Mouse (Mus musculus) liver, embryonic 14.5 days (tissue): ENCODE results near the gene Col19a1.

Source experiments
- CTCF ChIP-seq: IDR thresholded peaks from 2 replicates; pipeline ENCODE4 v1.5.1; 2016; ENCODE audit warnings: antibody characterized with exemption, low read depth, control low read depth
- EP300 ChIP-seq: IDR thresholded peaks from 2 replicates; pipeline ENCODE4 v1.6.1; 2016; ENCODE audit warnings: antibody characterized with exemption, low read depth

DNA sequence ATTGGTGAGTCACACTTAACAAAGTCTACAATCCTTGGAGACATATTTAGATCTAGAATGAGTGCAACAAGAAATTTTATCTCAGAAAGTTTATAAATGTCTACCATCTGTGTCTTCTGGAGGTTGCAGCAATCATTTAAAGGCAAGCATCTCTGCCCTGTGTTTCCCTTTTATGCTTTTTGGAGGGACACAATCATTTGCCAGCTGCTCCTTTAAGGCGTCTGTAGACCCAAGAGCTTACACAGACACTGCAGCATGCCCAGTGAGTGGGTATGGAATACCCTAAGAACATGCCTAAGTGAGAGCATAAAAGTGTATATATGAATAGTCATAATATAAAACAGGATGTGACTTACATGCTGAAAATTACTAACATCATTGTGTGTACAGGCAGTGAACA is 357.7 kb downstream of the Col19a1 start:
- TF ChIP-seq EP300 (no peak), CTCF (no peak)
